Mouse (Mus musculus): ENCODE data around the gene Mtif2. TPM values are rescaled to one million over a fixed set of nuclear protein-coding genes. Genes with fewer than 3 reads are reported as not detected.

Mtif2 gene
- polyA plus RNA-seq (2014; fragmentation: Illumina TruSeq; extraction: RNeasy Lipid Tissue Mini Kit (QIAGEN cat#74804); ENCODE audit: low replicate concordance): 86.0 TPM

GRCm38 (mm10) chr11:29525988-29526794, at the start of gene Mtif2:
Mtif2 (plus strand) TSS chr11:29526408.

GRCm38 (mm10) chr11:29514682-29515412, 11.4 kb upstream of the Mtif2 start, which contains the start of gene Prorsd1:
Prorsd1 (minus strand) TSS chr11:29515033.

GRCm38 (mm10) chr11:29547752-29548503, 21.7 kb downstream of the Mtif2 start, which contains the start of the genes Clhc1 and Rps27a:
Clhc1 (plus strand) TSS chr11:29547950.
Rps27a (minus strand) TSS chr11:29548109.

Other genes with a start within 250 kb of the Mtif2 start
- 4.5 TPM for gene Ccdc88a, start 152.8 kb upstream of the Mtif2 start, polyA plus RNA-seq (2014; fragmentation: Illumina TruSeq; extraction: RNeasy Lipid Tissue Mini Kit (QIAGEN cat#74804); ENCODE audit: low replicate concordance)
- 36.2 TPM for gene Prorsd1, start 11.4 kb upstream of the Mtif2 start, polyA plus RNA-seq (2014; fragmentation: Illumina TruSeq; extraction: RNeasy Lipid Tissue Mini Kit (QIAGEN cat#74804); ENCODE audit: low replicate concordance)
- gene Clhc1, start 21.5 kb downstream of the Mtif2 start, polyA plus RNA-seq (2014; fragmentation: Illumina TruSeq; extraction: RNeasy Lipid Tissue Mini Kit (QIAGEN cat#74804); ENCODE audit: low replicate concordance): 0.74 TPM
- 1,022 TPM for gene Rps27a, start 21.7 kb downstream of the Mtif2 start, polyA plus RNA-seq (2014; fragmentation: Illumina TruSeq; extraction: RNeasy Lipid Tissue Mini Kit (QIAGEN cat#74804); ENCODE audit: low replicate concordance)
- 160 TPM for gene Rtn4, start 166.5 kb downstream of the Mtif2 start, polyA plus RNA-seq (2014; fragmentation: Illumina TruSeq; extraction: RNeasy Lipid Tissue Mini Kit (QIAGEN cat#74804); ENCODE audit: low replicate concordance)

All from small intestine, adult 10 weeks (tissue).